Mouse (Mus musculus) lung, postnatal 36 days (tissue): ENCODE data around the gene Atg4b.
"Not testable (repeated sequence)": the region's sequence is repeated elsewhere in the genome, so short reads cannot be mapped to it uniquely, and the experiment has no call there.

Source experiments
- DNase-seq: peaks from one replicate; pipeline ENCODE4 v3.0.0; 2022; ENCODE audit warnings: mixed read lengths

Gene Atg4b

DNA sequence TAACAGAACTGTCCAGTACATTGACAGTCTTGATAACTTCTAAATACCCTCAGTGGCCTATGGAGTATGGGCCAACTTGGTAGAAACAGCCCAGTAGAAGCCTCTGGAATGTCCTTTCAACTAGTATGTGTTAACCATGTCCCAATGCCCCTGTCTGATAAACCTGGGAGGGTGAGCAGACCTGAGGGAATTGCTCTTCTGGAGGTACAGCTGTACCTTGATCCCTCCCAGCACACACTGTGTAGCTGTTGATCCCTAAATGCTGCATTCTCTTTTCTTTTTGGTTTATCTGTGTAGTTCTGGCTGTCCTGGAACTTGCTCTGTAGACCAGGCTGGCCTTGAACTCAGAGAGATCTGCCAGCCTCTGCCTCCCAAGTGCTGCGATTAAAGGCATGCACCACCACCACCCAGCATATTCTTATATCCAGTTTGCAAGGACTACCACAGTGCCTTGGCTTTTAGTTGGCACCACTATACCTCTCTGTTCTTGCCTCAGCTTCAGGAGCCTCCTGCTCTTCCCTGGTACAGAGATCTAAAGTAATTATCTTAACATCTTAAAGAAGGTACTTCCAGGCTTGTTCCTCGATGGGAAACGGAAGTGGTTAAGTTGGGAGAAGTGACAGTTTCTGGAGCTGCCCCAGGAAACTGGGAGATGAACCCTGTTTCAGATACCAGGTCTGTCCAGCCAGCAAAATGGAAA lies 72.6 kb downstream of the Atg4b start:
- DNase-seq, result no peak

DNA sequence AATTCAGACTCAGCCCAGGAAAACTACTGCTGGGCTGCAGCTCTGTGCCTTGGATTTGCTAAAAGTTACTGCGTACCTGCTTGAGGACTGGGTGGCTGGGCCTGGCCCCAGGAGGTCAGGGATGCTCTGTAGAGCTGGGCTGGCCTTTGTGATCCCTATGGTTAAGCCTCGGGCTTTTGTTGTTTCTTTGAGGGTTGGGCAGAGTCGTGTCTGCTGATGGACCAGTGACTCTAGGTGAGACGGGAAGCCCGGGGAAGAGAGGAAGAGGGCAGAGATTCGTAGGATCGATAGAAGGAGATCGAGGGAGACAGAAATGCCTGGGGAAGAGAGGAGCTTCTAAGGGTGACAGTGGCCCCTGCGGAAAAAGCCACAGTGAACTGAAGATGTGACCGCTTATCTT lies 73.3 kb downstream of the Atg4b start, which contains the start of gene D2hgdh:
Gene D2hgdh (plus strand): TSS at position 301 of the 400 bp plus-strand sequence.
- DNase-seq, result no peak

DNA sequence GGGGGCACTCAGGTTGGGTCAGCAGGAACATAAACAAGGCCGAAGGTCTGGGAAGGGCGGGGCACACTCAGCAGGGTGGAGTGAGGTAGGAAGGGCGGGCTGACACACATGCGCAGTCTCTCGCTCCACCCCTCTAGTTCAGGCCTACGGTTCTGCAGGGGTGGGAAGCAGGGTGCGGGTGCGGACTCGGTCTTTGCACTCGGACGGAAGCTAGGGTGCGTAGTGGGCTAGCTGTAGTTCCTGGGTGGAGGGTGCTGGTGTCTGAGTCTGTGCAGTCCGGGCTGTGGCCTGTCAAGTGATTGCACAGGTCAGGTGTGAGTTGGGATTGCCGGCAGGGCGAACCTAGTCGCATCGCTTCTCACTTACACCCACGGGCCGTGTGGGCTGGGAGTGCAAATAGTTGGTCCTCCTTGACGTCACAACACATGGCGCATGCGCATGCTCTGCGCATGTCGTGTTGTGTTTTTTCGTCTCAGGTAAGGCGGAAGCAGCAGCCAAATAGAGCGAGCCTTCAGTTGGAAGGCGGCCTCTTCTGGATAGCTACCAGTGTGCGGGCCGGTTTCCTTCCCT lies 73.9 kb downstream of the Atg4b start:
- DNase-seq, result peak; percentile 98

DNA sequence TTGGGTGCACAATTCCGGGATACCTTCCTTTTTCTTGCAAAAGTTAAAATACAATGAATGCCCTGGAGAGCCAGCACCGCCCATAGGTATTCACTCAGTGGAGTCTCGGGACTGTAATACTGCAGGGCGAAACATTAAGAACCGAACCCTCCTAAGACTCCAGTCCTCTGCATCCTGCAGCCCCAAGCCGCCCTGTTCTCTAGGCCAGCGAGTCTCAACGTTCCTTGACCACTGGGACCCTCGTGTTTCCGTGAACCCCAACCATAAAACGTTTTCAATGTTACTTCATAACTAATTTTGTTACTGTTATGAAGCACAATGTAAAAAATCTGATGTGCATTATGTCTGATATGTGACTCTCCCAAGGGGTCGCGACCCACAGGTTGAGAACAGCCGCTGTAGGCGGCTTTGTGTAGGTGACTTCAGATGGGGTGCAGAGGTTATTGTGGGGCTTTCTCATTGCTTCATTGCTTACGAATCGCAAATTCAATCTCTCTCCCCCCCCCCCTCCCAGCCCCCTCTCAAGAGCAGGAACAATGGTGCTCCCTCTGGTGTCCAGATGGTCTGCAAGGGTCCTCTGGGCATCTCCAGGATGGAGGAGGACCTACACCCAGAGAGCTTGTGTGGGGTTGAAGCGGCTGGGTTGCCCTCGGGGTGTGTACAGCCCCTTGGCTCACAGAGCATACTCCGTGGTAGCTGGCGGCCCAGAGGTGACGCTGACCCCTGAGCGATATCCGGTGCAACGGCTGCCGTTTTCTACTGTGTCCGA lies 74.7 kb downstream of the Atg4b start:
- no peak for DNase-seq

DNA sequence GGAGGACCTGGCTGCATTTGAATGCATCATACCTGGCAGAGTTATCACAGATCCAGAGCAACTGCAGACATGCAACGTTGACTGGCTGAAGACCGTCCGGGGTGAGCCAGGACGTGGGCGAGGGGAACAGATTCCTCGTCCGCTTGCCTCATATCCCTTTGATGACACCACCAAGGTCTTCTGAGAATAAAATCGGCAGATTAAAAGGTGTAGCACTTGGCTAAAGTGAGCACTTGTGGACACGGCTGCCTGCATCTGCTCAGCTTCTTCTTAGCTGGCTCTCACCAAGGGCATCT lies 75.2 kb downstream of the Atg4b start:
- DNase-seq, result no peak

DNA sequence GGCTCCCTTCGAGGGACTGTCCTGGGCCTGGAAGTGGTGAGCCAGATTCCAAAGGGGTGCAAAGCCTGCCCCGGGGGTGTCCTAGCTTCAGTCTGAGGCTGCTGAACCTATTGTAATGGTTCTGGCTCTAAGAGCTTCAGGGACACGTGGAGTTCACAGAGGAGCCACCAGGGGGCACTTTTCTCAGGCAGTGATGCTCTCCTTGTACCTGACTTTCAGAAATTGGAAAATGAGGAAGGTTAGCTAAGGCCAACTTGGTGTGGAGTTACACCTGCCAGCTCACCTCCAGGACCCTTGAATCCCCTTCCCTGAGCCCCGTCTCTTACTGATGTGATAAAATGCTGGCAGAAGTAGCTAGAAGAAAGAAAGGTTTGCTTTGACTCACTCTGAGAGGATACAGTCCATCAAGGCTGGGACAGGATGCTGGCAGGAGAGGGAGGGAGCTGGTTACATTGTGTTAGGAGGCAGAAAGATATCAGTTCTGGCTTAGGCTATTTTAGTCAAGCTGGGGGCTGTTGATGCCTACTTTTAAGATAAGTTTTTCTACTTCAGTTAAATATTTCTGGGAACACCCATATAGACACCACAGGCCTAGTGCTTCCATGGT lies 81.6 kb downstream of the Atg4b start:
- DNase-seq, result not testable (repeated sequence)

DNA sequence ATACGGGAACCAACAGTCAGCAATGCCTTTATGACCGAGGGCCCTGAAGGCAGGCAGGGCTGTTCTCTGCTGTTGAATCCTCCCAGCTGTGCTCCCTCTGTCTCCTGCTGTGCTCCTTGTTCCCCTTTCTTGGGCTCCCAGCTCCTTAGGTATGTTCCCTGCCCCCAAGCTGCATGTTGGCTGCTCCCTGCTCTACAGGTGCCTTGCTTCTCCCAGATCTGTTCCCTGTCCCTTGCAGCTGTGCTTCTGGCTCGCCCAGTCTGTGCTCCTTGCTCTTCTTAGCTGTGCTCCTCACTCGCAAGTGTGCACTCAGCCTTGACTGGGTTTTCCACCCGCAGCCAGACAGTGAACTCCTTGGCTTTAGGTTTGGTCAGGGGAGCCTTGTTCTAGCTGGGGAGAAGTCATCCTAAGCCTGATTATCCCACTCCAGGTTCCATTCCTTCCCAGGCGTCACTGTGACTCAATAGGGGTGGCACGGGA lies 83.4 kb downstream of the Atg4b start:
- no peak for DNase-seq

DNA sequence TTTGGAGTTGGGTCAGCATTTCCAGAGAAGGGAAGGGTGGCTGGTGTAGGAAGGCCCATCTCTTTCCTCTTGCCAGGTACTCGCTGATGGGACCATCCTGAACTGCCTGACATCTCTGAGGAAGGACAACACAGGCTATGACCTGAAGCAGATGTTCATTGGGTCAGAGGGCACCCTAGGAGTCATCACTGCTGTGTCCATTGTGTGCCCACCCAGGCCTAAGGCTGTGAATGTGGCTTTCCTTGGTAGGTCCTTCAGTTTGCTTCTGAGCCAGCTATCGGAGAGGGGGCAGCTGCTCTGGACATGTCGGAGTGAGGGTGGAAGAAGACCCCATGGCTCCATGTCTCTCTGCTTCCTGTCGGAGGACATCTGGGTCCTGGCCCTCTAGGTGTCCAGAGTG lies 83.9 kb downstream of the Atg4b start:
- DNase-seq, result no peak

DNA sequence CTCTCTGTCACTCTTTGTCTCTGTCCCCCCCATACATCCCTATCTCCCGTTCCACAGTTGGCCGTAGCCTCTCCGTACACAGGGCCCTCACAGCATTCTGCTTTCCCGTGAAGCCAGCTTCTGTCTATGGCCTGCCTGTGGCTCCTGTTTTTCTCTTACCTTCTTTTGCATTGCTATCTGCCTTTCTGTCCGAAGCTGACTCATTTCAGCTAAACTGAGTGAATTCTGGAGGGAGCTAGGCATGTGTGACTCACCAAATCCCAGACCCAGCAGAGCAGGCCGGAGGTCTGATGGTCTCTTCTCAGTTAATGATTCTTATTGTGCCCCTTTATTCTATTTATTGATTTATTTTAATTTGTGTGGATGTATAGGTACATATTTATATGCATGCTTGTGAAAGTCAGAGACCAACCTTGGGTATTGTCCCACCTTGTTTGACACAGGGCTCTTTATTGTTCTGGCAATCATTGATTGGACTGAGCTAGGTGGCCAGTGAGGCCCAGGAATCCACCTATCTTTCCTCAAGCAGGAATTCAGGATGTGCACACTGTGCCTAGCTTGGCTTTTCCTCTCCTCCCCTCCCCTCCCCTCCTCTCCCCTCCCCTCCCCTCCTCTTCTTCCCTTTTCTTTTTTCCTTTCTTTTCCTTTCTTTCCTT lies 84.7 kb downstream of the Atg4b start:
- DNase-seq, result no peak

DNA sequence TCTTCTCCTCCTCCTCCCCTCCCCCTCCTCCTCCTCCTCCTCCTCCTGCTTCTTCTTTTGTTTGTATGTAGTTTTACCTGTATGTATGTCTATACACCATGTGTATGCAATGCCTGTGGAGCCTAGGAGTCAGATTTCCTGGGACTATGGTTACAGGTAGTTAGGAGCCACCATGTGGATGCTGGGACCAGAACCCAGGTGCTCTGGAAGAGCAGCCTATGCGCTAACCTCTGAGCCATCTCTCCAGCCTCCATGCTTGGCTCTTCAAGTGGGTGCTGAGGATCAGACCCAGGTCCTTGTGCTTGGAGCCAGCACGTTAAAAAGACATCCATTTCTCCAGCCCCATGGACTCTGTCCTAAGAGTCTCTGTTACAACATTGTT lies 85.2 kb downstream of the Atg4b start:
- no peak for DNase-seq

DNA sequence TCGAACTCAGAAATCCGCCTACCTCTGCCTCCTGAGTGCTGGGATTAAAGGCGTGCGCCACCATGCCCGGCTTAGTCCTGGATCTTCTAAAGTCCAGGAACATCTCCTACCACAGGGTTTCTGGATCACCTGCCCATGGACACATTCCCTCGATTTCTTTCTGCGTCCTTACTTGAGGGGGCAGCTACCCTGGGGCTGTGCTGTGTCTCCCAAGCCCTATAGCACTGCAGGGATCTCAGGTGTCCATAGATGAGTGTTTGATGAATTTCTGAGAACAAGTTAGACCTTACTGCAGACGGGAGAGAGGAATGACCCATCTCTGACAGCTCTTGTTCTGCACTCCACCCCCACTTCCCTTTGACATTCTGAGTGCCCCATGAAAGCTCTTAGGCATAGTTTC lies 86.0 kb downstream of the Atg4b start:
- peak; percentile 50 for DNase-seq

DNA sequence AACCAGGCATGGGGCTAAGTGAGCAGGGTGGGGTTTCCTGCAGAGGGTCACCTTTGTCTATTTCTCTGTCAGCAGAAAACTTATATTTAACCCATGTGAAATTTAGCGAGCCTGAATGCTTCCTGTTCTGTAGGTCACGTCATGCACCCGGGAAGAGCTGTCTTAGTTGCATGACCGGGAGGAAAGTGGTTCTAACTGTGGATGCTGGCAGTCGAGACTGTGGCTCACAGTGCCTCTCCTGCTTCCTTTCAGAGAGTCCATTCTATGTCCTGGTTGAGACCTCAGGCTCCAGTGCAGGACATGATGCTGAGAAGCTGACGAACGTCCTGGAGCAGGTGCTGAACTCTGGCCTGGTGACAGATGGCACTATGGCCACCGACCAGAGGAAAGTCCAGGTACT lies 87.3 kb downstream of the Atg4b start:
- DNase-seq, result not testable (repeated sequence)
